Mouse (Mus musculus): Measurements from ENCODE around the gene Dnah8. TPM values are rescaled to one million over a fixed set of nuclear protein-coding genes. Genes with fewer than 3 reads are reported as not detected.

The Dnah8 gene
- polyA plus RNA-seq, 1 experiment from 2014 or later, result 0.82 TPM

DNA sequence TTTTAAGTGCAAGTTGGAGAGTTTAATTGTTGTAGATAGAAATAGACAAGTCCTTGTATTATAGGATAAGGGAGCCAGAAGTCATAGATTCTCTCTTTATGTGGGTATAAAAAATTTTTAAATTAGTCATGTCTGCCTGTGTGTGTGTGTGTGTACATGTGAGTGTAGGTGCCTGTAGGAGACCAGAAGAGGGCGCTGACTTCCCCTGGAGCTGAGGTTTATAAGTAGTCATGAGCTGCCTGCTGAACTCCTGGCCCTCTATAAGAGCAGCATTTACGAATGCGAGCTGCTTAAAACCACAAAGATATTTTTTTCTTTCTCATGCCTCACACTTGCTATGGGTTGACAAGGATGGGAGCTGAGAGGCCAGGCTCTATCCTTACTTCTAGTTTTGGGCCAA lies 115.6 kb downstream of the Dnah8 start:
- Histone ChIP-seq H3K27me3 (replicated peaks) (no peaks in the 10 kb centered on the region), H3K4me1 (replicated peaks) (no peaks in the 10 kb centered on the region), H3K9ac (no peak overlapping the region), H3K27ac (no peak overlapping the region), H3K9me3 (no peaks in the 10 kb centered on the region), H3K4me2 (replicated peaks) (no peak overlapping the region), H3K36me3 (no peaks in the 10 kb centered on the region), H3K4me3 (replicated peaks) (no peak overlapping the region)
- ATAC-seq, result no peak
- 85% methylated on average over 3 of the region's 3 CpGs for WGBS

DNA sequence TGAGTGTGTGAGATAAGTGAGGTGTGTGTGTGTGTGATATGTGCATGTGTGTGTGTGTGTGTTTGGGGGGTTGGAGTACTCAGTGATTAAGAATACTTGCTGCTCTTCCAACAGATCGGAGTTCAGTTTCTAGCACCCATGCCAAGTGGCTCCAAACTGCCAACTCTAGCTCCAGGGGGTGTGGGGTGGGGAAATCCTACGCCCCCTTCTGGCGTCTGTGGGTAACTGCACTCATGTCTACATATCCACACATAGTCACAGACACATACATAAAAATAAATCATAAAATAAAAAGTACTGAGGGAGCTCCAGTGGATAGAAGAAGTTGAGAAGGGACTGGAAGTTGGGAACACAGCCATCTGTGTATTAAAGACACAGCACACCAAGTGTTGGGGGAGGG lies 119.8 kb downstream of the Dnah8 start:
- H3K27me3 ChIP-seq (replicated peaks), result no peaks in the 10 kb centered on the region

DNA sequence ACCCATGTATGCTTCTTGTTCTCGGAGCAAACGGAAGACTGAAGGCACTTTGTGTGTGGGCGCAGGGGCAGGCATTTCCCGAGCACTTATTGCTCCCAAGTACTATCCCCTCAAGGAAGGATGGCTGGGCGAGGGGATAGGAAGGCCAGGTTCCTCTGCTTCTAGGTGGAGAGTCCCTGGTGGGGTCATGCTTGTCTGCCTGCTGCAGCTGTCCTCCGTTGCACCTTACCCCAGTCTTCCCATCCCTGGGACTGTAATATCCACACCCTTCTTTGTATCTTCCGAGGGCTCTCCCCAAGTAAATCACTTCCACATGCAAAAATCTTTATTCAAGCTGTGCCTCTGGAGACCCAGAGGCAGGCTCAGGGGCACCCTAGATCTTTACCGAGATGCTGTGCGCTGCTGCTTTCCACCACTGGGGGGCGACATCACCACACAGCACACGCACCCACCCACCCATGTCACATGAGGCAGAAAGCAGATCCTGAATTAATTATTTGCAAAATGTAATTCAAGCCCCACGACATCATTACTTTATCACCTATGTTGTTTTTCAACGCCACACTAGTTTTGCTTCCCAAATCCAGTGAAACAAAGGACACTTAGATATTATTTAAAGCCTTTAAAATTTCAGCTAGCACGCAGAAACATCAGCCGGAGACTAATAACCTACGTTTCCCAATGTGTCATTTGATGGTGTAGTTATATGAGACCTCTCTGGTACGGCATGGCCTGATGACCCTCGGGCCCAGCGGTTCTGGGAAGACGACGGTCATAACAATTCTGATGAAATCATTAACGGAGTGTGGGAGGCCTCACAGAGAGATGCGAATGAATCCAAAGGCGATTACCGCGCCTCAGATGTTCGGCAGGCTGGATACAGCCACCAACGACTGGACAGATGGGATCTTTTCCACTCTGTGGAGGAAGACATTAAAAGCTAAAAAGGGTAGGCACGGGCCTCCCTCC lies 122.2 kb downstream of the Dnah8 start:
- H3K4me2 ChIP-seq (replicated peaks), result no peak overlapping the region
- H3K27ac ChIP-seq, result no peak overlapping the region
- 61% methylated on average over 29 of the region's 29 CpGs for WGBS
- H3K4me1 ChIP-seq (replicated peaks), result no peaks in the 10 kb centered on the region
- ATAC-seq, result no peak
- no peak overlapping the region for H3K4me3 ChIP-seq (replicated peaks)
- no peaks in the 10 kb centered on the region for H3K27me3 ChIP-seq (replicated peaks)
- H3K9ac ChIP-seq, result no peak overlapping the region
- no peaks in the 10 kb centered on the region for H3K9me3 ChIP-seq
- no peaks in the 10 kb centered on the region for H3K36me3 ChIP-seq

More for the DNA sequence above, 119.8 kb downstream of the Dnah8 start:
- ATAC-seq, result no peak
- no peak overlapping the region for H3K4me3 ChIP-seq (replicated peaks)
- no peak overlapping the region for H3K4me2 ChIP-seq (replicated peaks)
- no peaks in the 10 kb centered on the region for H3K9me3 ChIP-seq
- no peaks in the 10 kb centered on the region for H3K4me1 ChIP-seq (replicated peaks)
- 74% methylated on average over 3 of the region's 3 CpGs for WGBS
- no peak overlapping the region for H3K27ac ChIP-seq
- H3K36me3 ChIP-seq, result no peaks in the 10 kb centered on the region
- H3K9ac ChIP-seq, result no peak overlapping the region

DNA sequence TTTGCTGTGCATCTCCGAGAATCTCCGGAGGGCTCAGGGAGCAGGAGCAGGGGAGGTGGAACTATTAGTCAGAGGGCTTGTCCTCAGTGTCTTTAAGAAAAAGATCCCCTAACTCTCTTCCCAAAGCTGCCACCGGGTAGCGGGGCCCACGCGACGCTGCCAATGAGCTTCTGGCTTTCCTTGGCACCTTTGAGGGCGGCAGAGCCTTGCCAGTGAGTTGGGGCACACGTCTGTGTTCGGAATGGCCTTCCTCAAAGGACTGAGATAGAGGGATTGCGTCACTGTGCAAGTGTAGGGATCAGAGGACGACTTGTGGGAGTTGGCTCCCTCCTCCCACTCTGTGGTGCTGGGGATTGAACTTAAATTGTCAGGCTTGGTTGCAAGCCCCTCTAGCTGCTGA lies 125.2 kb downstream of the Dnah8 start:
- Histone ChIP-seq H3K27ac (no peak overlapping the region), H3K9ac (no peak overlapping the region), H3K4me3 (replicated peaks) (no peak overlapping the region), H3K27me3 (replicated peaks) (no peaks in the 10 kb centered on the region), H3K36me3 (no peaks in the 10 kb centered on the region), H3K9me3 (no peaks in the 10 kb centered on the region), H3K4me2 (replicated peaks) (no peak overlapping the region), H3K4me1 (replicated peaks) (no peaks in the 10 kb centered on the region)
- WGBS, result 87% methylated on average over 12 of the region's 12 CpGs
- ATAC-seq, result no peak

DNA sequence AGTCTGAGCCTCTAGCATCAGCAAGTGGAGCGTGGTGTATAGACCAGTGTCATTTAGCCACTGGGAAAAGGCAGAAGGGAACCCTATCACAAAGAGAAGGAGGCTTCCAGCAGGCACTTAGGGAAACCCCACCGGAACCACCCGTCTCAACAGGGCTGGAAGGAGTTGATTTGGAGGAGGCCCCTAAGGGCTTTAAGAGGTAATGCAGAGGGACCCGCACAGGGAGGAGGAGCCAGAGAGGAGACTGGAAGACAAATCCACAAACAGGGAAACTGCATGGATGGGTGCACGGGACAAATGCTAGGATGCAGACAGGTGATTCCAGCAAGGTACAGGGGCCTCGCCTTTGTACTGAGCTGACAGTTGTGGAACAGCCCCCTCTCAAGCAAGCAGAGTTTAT lies 126.1 kb downstream of the Dnah8 start:
- 43% methylated on average over 6 of the region's 6 CpGs for WGBS

DNA sequence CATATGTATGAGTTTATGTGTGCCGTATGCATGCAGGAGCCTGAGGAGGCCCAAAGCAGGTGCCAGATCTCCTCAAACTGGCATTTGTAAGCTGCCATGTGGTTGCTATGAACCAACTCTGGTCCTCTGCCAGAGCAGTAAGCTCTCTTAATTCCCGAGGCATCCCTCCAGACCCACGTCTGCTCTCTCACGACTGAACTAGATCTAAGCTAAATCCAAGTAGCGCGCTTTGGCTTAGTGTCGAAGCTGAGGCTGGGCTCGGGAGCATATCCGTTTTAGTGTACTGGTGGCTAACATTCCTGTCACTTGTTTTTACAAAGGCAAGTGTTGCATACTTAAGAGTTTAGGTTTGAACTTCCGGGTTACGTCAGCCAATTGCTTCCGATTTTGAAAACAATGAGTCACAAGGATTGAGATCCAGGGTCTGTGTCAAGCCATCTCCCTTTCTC lies 128.2 kb downstream of the Dnah8 start:
- Histone ChIP-seq H3K4me3 (replicated peaks) (no peak overlapping the region), H3K4me1 (replicated peaks) (no peaks in the 10 kb centered on the region), H3K9me3 (no peaks in the 10 kb centered on the region), H3K36me3 (no peaks in the 10 kb centered on the region), H3K9ac (no peak overlapping the region), H3K27ac (no peak overlapping the region), H3K27me3 (replicated peaks) (no peaks in the 10 kb centered on the region), H3K4me2 (replicated peaks) (no peak overlapping the region)
- ATAC-seq, result no peak
- WGBS, result 70% methylated on average over 12 of the region's 12 CpGs

More for the DNA sequence above, 126.1 kb downstream of the Dnah8 start:
- Histone ChIP-seq H3K4me1 (replicated peaks) (no peaks in the 10 kb centered on the region), H3K27me3 (replicated peaks) (no peaks in the 10 kb centered on the region), H3K27ac (no peak overlapping the region), H3K9me3 (no peaks in the 10 kb centered on the region), H3K4me3 (replicated peaks) (no peak overlapping the region), H3K4me2 (replicated peaks) (no peak overlapping the region), H3K36me3 (no peaks in the 10 kb centered on the region), H3K9ac (no peak overlapping the region)
- no peak for ATAC-seq

DNA sequence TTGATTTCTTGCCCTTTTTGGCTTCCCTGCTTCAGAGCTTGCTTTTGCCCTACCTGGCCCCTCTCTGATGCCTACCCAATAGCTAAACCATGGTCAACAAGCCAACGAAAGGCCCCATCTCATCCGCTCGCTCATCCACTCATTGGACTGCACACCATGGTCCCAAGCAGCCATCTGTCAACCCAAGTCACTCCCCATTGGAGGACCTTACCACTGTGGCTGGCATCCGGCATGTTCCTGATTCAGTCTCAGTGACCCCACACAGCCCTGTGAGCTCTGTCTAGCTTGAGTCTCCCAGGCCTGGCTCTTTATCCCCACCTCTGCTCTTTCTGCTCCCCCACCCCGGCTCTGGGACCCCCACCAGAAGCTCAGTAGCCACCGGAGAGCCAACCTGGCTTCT lies 129.0 kb downstream of the Dnah8 start:
- no peak overlapping the region for H3K4me2 ChIP-seq (replicated peaks)
- WGBS, result 86% methylated on average over 6 of the region's 6 CpGs
- H3K36me3 ChIP-seq, result no peaks in the 10 kb centered on the region
- no peak overlapping the region for H3K27ac ChIP-seq
- H3K9me3 ChIP-seq, result no peaks in the 10 kb centered on the region
- ATAC-seq, result no peak
- no peaks in the 10 kb centered on the region for H3K27me3 ChIP-seq (replicated peaks)
- no peak overlapping the region for H3K4me3 ChIP-seq (replicated peaks)
- no peak overlapping the region for H3K9ac ChIP-seq
- no peaks in the 10 kb centered on the region for H3K4me1 ChIP-seq (replicated peaks)

DNA sequence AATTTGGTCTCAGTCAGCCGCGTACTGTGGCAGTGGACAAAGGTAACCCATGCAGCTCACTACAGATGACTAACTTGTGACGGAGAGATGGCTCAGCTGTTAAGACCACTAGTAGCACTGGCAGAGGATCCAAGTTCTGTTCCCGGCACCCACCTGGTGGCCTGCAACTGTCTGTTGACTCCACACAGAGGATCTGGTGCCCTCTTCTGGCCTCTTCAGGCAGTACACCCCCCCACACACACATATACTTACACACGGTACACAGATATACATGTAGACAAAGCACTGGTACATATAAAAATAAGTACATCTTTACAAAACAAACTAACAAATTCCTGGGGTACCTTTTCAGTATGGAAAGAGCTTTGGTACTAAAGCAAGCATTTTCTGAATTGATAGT lies 132.6 kb downstream of the Dnah8 start:
- H3K9me3 ChIP-seq, result no peaks in the 10 kb centered on the region
- no peaks in the 10 kb centered on the region for H3K27me3 ChIP-seq (replicated peaks)
- WGBS, result 94% methylated on average over 5 of the region's 5 CpGs
- H3K9ac ChIP-seq, result no peak overlapping the region
- no peak overlapping the region for H3K4me3 ChIP-seq (replicated peaks)
- H3K27ac ChIP-seq, result no peak overlapping the region
- no peak overlapping the region for H3K4me2 ChIP-seq (replicated peaks)
- no peaks in the 10 kb centered on the region for H3K4me1 ChIP-seq (replicated peaks)
- ATAC-seq, result no peak
- H3K36me3 ChIP-seq, result no peaks in the 10 kb centered on the region

DNA sequence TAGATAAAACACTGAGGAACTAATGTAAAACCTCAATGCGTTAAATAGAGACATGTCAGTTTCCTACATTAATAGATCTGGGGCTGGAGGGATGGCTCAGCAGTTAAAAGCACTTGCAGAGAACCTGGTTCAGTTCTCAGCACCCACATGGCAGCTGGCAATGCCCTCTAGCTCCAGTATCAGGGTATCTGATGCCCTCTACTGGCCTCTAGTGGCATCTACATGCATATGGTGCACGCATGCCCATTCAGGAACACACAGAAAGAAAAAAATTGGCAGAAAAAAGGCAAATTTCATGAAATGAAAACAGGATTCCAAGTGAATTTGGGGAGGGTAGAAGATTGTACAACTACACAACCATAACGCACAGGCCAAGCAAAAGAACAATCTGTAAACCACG lies 136.2 kb downstream of the Dnah8 start:
- H3K36me3 ChIP-seq, result no peaks in the 10 kb centered on the region
- H3K27me3 ChIP-seq (replicated peaks), result no peaks in the 10 kb centered on the region
- H3K9ac ChIP-seq, result no peak overlapping the region
- 95% methylated on average over 4 of the region's 4 CpGs for WGBS
- no peak overlapping the region for H3K27ac ChIP-seq
- no peak overlapping the region for H3K4me3 ChIP-seq (replicated peaks)
- H3K4me2 ChIP-seq (replicated peaks), result no peak overlapping the region
- H3K9me3 ChIP-seq, result no peaks in the 10 kb centered on the region
- H3K4me1 ChIP-seq (replicated peaks), result no peaks in the 10 kb centered on the region
- ATAC-seq, result no peak

DNA sequence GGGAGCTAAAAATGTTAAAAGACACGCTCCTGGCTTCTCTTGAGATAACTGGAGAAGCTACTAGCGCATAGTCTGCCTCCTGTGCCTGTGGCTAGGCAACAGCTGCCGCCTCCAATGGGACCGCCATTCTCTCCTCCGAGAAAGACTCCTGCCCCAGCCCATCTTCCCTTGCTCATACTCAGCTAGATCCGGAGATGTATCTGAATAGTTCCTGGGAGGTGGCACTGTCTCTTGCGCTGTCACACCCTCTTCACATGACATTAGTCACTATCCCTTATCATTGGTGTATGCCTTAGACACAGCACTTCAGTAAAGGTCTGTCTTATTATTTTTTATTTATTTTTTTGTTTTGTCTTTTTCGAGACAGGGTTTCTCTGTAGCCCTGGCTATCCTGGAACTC lies 140.1 kb downstream of the Dnah8 start:
- no peaks in the 10 kb centered on the region for H3K27me3 ChIP-seq (replicated peaks)
- no peaks in the 10 kb centered on the region for H3K36me3 ChIP-seq
- WGBS, result 89% methylated on average over 8 of the region's 8 CpGs
- no peak overlapping the region for H3K9ac ChIP-seq
- H3K4me3 ChIP-seq (replicated peaks), result no peak overlapping the region
- no peak overlapping the region for H3K27ac ChIP-seq
- no peaks in the 10 kb centered on the region for H3K4me1 ChIP-seq (replicated peaks)
- no peak overlapping the region for H3K4me2 ChIP-seq (replicated peaks)
- no peak for ATAC-seq
- H3K9me3 ChIP-seq, result no peaks in the 10 kb centered on the region

DNA sequence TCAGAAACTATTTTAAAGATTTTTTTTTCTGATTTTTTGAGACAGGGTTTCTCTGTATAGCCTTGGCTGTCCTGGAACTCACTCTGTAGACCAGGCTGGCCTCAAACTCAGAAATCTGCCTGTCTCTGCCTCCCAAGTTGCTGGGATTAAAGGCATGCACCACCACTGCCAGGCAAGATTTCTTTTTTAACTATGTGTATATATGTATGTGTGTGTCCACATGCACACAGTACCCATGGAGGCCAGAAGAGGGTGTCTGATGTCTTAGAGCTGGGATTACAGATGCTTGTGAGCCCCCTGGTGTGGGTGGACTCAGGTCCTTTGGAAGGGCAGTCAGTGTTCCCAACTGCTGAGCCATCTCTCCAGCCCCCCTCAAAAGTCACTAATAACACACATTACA lies 150.3 kb downstream of the Dnah8 start:
- Histone ChIP-seq H3K4me3 (replicated peaks) (no peak overlapping the region), H3K36me3 (no peaks in the 10 kb centered on the region), H3K4me1 (replicated peaks) (no peaks in the 10 kb centered on the region), H3K9me3 (no peaks in the 10 kb centered on the region), H3K27me3 (replicated peaks) (no peaks in the 10 kb centered on the region), H3K27ac (no peak overlapping the region), H3K4me2 (replicated peaks) (no peak overlapping the region), H3K9ac (no peak overlapping the region)
- no peak for ATAC-seq

DNA sequence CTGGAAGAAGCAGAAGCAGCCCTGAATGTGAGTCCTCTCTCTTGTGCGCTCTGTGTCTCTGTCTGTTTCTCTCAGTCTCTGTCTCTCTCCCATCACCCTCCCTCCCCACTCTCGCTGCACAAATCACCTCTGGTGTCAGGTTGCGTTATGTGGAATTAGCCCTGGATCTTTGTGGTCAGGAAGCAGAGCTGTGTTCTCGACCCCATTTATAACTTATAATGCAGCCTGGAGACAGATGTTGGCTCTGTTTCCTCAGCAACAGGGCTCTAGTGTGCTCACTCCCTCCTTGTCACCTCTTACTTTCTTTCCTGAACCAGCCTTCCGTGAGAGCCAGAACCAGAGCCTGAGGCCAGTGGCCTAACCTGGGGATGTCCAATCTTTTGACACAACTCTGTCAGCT lies 150.9 kb downstream of the Dnah8 start:
- Histone ChIP-seq H3K4me3 (replicated peaks) (no peak overlapping the region), H3K36me3 (no peaks in the 10 kb centered on the region), H3K27ac (no peak overlapping the region), H3K27me3 (replicated peaks) (no peaks in the 10 kb centered on the region), H3K9ac (no peak overlapping the region), H3K9me3 (no peaks in the 10 kb centered on the region), H3K4me1 (replicated peaks) (no peaks in the 10 kb centered on the region), H3K4me2 (replicated peaks) (no peak overlapping the region)
- 32% methylated on average over 5 of the region's 5 CpGs for WGBS
- no peak for ATAC-seq

DNA sequence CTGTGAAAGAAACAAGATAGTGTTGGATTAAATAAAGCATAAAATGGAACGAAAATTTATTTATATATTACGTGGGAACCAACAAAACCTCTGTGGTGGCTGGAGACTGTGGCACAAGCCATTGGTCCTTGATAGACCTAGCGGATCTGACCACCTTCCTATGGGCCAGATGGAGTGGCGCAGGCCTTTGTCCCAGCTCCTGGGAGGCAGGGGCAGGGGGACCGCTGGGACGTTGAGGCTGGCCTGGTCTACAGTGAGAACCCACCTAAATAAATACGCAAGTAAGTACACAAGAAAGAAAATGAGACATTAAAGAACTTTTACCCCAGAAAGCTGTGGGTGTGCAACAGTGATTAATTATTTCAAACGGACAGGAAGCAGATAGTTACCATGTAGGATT lies 156.9 kb downstream of the Dnah8 start:
- Histone ChIP-seq H3K36me3 (no peaks in the 10 kb centered on the region), H3K27me3 (replicated peaks) (no peaks in the 10 kb centered on the region), H3K4me2 (replicated peaks) (no peak overlapping the region), H3K9me3 (no peaks in the 10 kb centered on the region), H3K4me3 (replicated peaks) (no peak overlapping the region), H3K9ac (no peak overlapping the region), H3K4me1 (replicated peaks) (no peaks in the 10 kb centered on the region), H3K27ac (no peak overlapping the region)
- no peak for ATAC-seq
- WGBS, result 81% methylated on average over 8 of the region's 8 CpGs

Measured in intestine, embryonic 15.5 days (tissue).